Mouse (Mus musculus): ENCODE results near the gene Slc19a2.
"Not testable (repeated sequence)": the region's sequence is repeated elsewhere in the genome, so short reads cannot be mapped to it uniquely, and the experiment has no call there.

DNA sequence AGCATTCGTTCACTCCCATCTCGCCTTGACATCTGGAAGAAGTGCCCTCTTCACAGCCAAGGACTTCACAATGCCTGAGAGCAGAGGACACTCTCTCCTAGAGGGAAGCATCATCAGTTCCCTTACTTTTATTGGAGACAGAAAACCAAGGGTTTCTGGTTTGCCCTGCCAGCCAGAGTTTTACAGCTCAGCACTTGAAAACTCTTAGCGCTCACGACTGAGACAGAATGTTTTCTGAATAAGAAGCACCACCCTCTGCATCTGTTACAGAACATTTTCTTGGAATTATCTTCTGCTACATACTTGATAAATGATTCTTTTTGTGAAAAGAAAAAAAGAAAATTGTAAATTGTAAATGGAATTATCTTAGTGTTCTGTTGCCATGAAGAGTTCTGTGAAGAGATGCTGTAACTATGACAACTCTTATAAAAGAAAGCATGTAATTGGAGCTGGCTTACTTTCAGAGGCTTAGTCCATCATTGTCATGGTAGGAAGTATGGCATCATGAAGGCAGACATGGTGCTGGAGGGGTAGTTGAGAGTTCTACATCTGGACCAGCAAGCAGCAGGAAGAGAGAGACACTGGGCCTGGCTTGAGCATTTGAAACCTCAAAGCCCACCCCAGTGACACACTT is 16.8 kb upstream of the Slc19a2 start:
- TF ChIP-seq CTCF (IDR thresholded peaks at IDR 0.05; ENCODE audit: low read depth, low read length); POLR2AphosphoS5 (IDR thresholded peaks at IDR 0.05; ENCODE audit: insufficient replicate concordance, low read depth, low read length); GATA1 (IDR thresholded peaks at IDR 0.05; ENCODE audit: borderline replicate concordance, low read length): not testable (repeated sequence)
